Mouse (Mus musculus): ENCODE results near the gene Uts2b. TPM values are rescaled to one million over a fixed set of nuclear protein-coding genes. Genes with fewer than 3 reads are reported as not detected.

The Uts2b gene
- not detected for polyA plus RNA-seq (2021)

GRCm38 (mm10) chr16:27370191-27370590, at the start of gene Uts2b:
TSS of gene Uts2b (minus strand) at chr16:27370239.
- no peak for TF ChIP-seq CTCF (IDR thresholded peaks at IDR 0.05)
- POLR2A ChIA-PET: interaction anchor here (0.6 to 1.0 kb wide), 2 partner anchors 31 to 484 kb away, joined by 3 read pairs; no protein-coding TSS in a partner anchor
- CTCF ChIA-PET: interaction anchor here (1.0 to 1.2 kb wide), 2 partner anchors 14 to 30 kb away, joined by 3 read pairs; no protein-coding TSS in a partner anchor
- H3K27me3 ChIP-seq: no peaks in the 10 kb centered on the region
- ATAC-seq (no peak), DNase-seq (ENCODE audit: low read depth, low spot score) (no peak)
- in situ Hi-C loops (cut with MboI; ENCODE audit: low pct_unique_long_range_greater_than_20kb): no loop called here

- POLR2A ChIA-PET: no interaction called here
- no peaks in the 10 kb centered on the region for H3K27me3 ChIP-seq
- DNase-seq (ENCODE audit: low read depth, low spot score) (no peak), ATAC-seq (no peak)
- in situ Hi-C loops (cut with MboI; ENCODE audit: low pct_unique_long_range_greater_than_20kb): no loop called here
- no peak for TF ChIP-seq CTCF (IDR thresholded peaks at IDR 0.05)
- CTCF ChIA-PET: interaction anchor here (1.1 kb wide), 1 partner anchor 11 kb away, joined by 3 read pairs; no protein-coding TSS in a partner anchor
These were observed 47.6 kb upstream of the Uts2b start for GRCm38 (mm10) chr16:27417632-27418031.

GRCm38 (mm10) chr16:27416937-27417584, 47.0 kb upstream of the Uts2b start:
- DNase-seq (ENCODE audit: low read depth, low spot score): no peak
- no peaks in the 10 kb centered on the region for H3K27me3 ChIP-seq
- ChIA-PET POLR2A (no interaction called here), CTCF (interaction anchor here (0.8 to 1.1 kb wide), 2 partner anchors 10 to 19 kb away, joined by 3 read pairs; no protein-coding TSS in a partner anchor)
- TF ChIP-seq CTCF (IDR thresholded peaks at IDR 0.05): no peak
- ATAC-seq: no peak
- in situ Hi-C loops (cut with MboI; ENCODE audit: low pct_unique_long_range_greater_than_20kb): no loop called here

- CTCF ChIA-PET: no interaction called here
- no peak for TF ChIP-seq CTCF (IDR thresholded peaks at IDR 0.05)
- POLR2A ChIA-PET: no interaction called here
- no peak for ATAC-seq
- no peak for DNase-seq (ENCODE audit: low read depth, low spot score)
- in situ Hi-C loops (cut with MboI; ENCODE audit: low pct_unique_long_range_greater_than_20kb): no loop called here
- H3K27me3 ChIP-seq: no peaks in the 10 kb centered on the region
These were observed 34.1 kb upstream of the Uts2b start for GRCm38 (mm10) chr16:27404107-27404506.

- in situ Hi-C loops (cut with MboI; ENCODE audit: low pct_unique_long_range_greater_than_20kb): no loop called here
- TF ChIP-seq CTCF (IDR thresholded peaks at IDR 0.05): no peak
- ATAC-seq (peak; percentile 70), DNase-seq (ENCODE audit: low read depth, low spot score) (no peak)
- POLR2A ChIA-PET: interaction anchor here (0.9 to 1.1 kb wide), 2 partner anchors 11 to 31 kb away, joined by 3 read pairs; no protein-coding TSS in a partner anchor
- CTCF ChIA-PET: no interaction called here
- H3K27me3 ChIP-seq: no peaks in the 10 kb centered on the region
These were observed 31.5 kb upstream of the Uts2b start for GRCm38 (mm10) chr16:27401579-27401978.

GRCm38 (mm10) chr16:27399719-27400253, 29.7 kb upstream of the Uts2b start:
- in situ Hi-C loops (cut with MboI; ENCODE audit: low pct_unique_long_range_greater_than_20kb): loop anchor here (10.0 kb wide), 1 partner anchor 795 kb away; no protein-coding TSS in a partner anchor
- ATAC-seq: no peak

GRCm38 (mm10) chr16:27399026-27399718, 29.1 kb upstream of the Uts2b start:
- in situ Hi-C loops (cut with MboI; ENCODE audit: low pct_unique_long_range_greater_than_20kb): loop anchor here (10.0 kb wide), 1 partner anchor 794 kb away; no protein-coding TSS in a partner anchor
- CTCF ChIA-PET: interaction anchor here (1.3 kb wide), 1 partner anchor 9 kb away, joined by 3 read pairs; no protein-coding TSS in a partner anchor
- no peaks in the 10 kb centered on the region for H3K27me3 ChIP-seq
- no peak for DNase-seq (ENCODE audit: low read depth, low spot score)
- no peak for TF ChIP-seq CTCF (IDR thresholded peaks at IDR 0.05)
- POLR2A ChIA-PET: no interaction called here
- no peak for ATAC-seq

More at GRCm38 (mm10) chr16:27399719-27400253, 29.7 kb upstream of the Uts2b start:
- no peak for TF ChIP-seq CTCF (IDR thresholded peaks at IDR 0.05)
- CTCF ChIA-PET: interaction anchor here (0.8 to 1.3 kb wide), 3 partner anchors 9 to 178 kb away, joined by 3 to 4 read pairs (median 3); no protein-coding TSS in a partner anchor
- POLR2A ChIA-PET: no interaction called here
- no peaks in the 10 kb centered on the region for H3K27me3 ChIP-seq
- no peak for DNase-seq (ENCODE audit: low read depth, low spot score)

- no peak for DNase-seq (ENCODE audit: low read depth, low spot score)
- H3K27me3 ChIP-seq: no peaks in the 10 kb centered on the region
- ChIA-PET CTCF (interaction anchor here (0.8 to 1.2 kb wide), 2 partner anchors 14 to 47 kb away, joined by 3 to 4 read pairs; no protein-coding TSS in a partner anchor), POLR2A (no interaction called here)
- in situ Hi-C loops (cut with MboI; ENCODE audit: low pct_unique_long_range_greater_than_20kb): loop anchor here (10.0 kb wide), 1 partner anchor 792 kb away; no protein-coding TSS in a partner anchor
- no peak for ATAC-seq
- TF ChIP-seq CTCF (IDR thresholded peaks at IDR 0.05): no peak
These were observed 26.9 kb upstream of the Uts2b start for GRCm38 (mm10) chr16:27396951-27397350.

- in situ Hi-C loops (cut with MboI; ENCODE audit: low pct_unique_long_range_greater_than_20kb): loop anchor here (10.0 kb wide), 1 partner anchor 791 kb away; no protein-coding TSS in a partner anchor
- H3K27me3 ChIP-seq: no peaks in the 10 kb centered on the region
- no peak for ATAC-seq
- POLR2A ChIA-PET: no interaction called here
- CTCF ChIA-PET: no interaction called here
- no peak for DNase-seq (ENCODE audit: low read depth, low spot score)
- TF ChIP-seq CTCF (IDR thresholded peaks at IDR 0.05): no peak
These were observed 25.4 kb upstream of the Uts2b start for GRCm38 (mm10) chr16:27395251-27396037.

- CTCF ChIA-PET: no interaction called here
- H3K27me3 ChIP-seq: no peaks in the 10 kb centered on the region
- in situ Hi-C loops (cut with MboI; ENCODE audit: low pct_unique_long_range_greater_than_20kb): loop anchor here (10.0 kb wide), 1 partner anchor 787 kb away; no protein-coding TSS in a partner anchor
- POLR2A ChIA-PET: no interaction called here
- ATAC-seq (no peak), DNase-seq (ENCODE audit: low read depth, low spot score) (no peak)
- TF ChIP-seq CTCF (IDR thresholded peaks at IDR 0.05): no peak
These were observed 21.8 kb upstream of the Uts2b start for GRCm38 (mm10) chr16:27391845-27392244.
